Mouse (Mus musculus) intestine, embryonic 14.5 days (tissue): ENCODE measurements at regions not wholly inside any gene's neighbourhood (a gene's known extent, or its start where the extent isn't known, plus 50 kb on each side); places are given as distances from the start of the nearest gene placed in this dataset.

Experiments
- ATAC-seq: fragments of 200-750 bp; cut with Nextera tagmentation; replicated peaks from 2 replicates; pipeline ENCODE4 v1.8.0; 2017; ENCODE audit warnings: low read depth, moderate number of reproducible peaks, moderate TSS enrichment, moderate library complexity; ENCODE audit not compliant: low FRiP score, low TSS enrichment
- DNase-seq: peaks from one replicate; pipeline ENCODE4 v3.0.0-alpha.2; 2018; ENCODE audit warnings: low spot score
- H3K27ac ChIP-seq: fragments of 300-500 bp; sonication (generic); 2 replicates; pipeline ENCODE4 v1.5.1; 2014; ENCODE audit warnings: low read depth, mild to moderate bottlenecking, control low read depth
- H3K27me3 ChIP-seq: fragments of 300-500 bp; sonication (generic); replicated peaks from 2 replicates; pipeline ENCODE4 v1.6.1; 2014; ENCODE audit warnings: low read length, control low read depth; ENCODE audit not compliant: control insufficient read depth, insufficient read depth
- H3K36me3 ChIP-seq: fragments of 300-500 bp; sonication (generic); 2 replicates; pipeline ENCODE4 v1.6.1; 2014; ENCODE audit warnings: low read length, control low read depth; ENCODE audit not compliant: control insufficient read depth, insufficient read depth
- H3K4me1 ChIP-seq: fragments of 300-500 bp; sonication (generic); replicated peaks from 2 replicates; pipeline ENCODE4 v1.6.1; 2014; ENCODE audit warnings: low read length, control low read depth, mixed read lengths; ENCODE audit not compliant: control insufficient read depth, insufficient read depth
- H3K4me2 ChIP-seq: fragments of 300-500 bp; sonication (generic); 2 replicates; pipeline ENCODE4 v1.6.1; 2014; ENCODE audit warnings: low read length
- H3K4me3 ChIP-seq: fragments of 300-500 bp; sonication (generic); 2 replicates; pipeline ENCODE4 v1.5.1; 2014; ENCODE audit warnings: low read depth, low read length, control low read depth, mixed read lengths
- H3K9ac ChIP-seq: fragments of 300-500 bp; sonication (generic); 2 replicates; pipeline ENCODE4 v1.6.1; 2014; ENCODE audit warnings: mild to moderate bottlenecking, low read length
- H3K9me3 ChIP-seq: fragments of 300-500 bp; sonication (generic); 2 replicates; pipeline ENCODE4 v1.6.1; 2016; ENCODE audit warnings: low read length, control low read depth; ENCODE audit not compliant: control insufficient read depth
- WGBS: fragments of 180-500 bp; shearing (Covaris S2); extraction: QIAGEN DNeasy Blood & Tissue Kit; methylation state at CpG from one replicate; pipeline ENCODE4 v1.1.7; 2014; 5-methylcytosine and 5-hydroxymethylcytosine counted together

- H3K27ac ChIP-seq = no peak overlapping the region
- no peaks in the 10 kb centered on the region for H3K36me3 ChIP-seq
- DNase-seq (no peak), ATAC-seq (no peak)
- H3K9me3 ChIP-seq = no peaks in the 10 kb centered on the region
- no peaks in the 10 kb centered on the region for H3K4me1 ChIP-seq
- H3K4me3 ChIP-seq = no peak overlapping the region
- H3K27me3 ChIP-seq = no peaks in the 10 kb centered on the region
- 68% methylated on average over 8 of the region's 8 CpGs for WGBS
- H3K4me2 ChIP-seq = no peak overlapping the region
- H3K9ac ChIP-seq = no peak overlapping the region
These were observed 105.3 kb upstream of the Sgk1 start for GRCm38 (mm10) chr10:21776762-21777080.

DNA sequence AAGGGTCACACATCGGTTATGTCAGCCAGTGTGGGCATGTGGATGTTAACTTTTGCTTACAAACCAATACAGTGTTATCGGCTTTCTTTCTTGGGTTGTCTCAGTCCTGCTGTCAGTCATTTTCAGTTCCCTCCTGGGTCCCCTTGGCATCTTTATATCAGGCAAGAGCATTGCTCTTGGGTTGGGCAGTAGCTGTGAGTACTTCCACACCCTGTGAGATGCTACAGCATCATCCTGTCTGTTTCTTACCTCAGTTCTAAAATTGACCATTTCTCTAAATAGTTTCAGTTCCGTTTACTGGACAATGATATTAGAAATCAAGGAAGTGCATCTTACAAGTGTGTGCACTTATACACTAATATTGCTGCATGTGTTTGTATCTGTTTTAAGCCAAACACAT, 104.9 kb upstream of the Sgk1 start:
- no peaks in the 10 kb centered on the region for H3K27me3 ChIP-seq
- H3K4me3 ChIP-seq = no peak overlapping the region
- no peak overlapping the region for H3K9ac ChIP-seq
- DNase-seq = peak; percentile 38
- H3K9me3 ChIP-seq = no peaks in the 10 kb centered on the region
- WGBS = 83% methylated on average over 3 of the region's 3 CpGs
- no peak overlapping the region for H3K27ac ChIP-seq
- no peaks in the 10 kb centered on the region for H3K4me1 ChIP-seq
- ATAC-seq = no peak
- no peak overlapping the region for H3K4me2 ChIP-seq
- no peaks in the 10 kb centered on the region for H3K36me3 ChIP-seq

GRCm38 (mm10) chr10:21783478-21783877, 98.5 kb upstream of the Sgk1 start:
- Histone ChIP-seq H3K9ac (no peak overlapping the region), H3K27me3 (no peaks in the 10 kb centered on the region), H3K9me3 (no peaks in the 10 kb centered on the region), H3K27ac (no peak overlapping the region), H3K4me2 (no peak overlapping the region), H3K4me3 (no peak overlapping the region), H3K4me1 (no peaks in the 10 kb centered on the region), H3K36me3 (no peaks in the 10 kb centered on the region)
- DNase-seq (no peak), ATAC-seq (no peak)
- 88% methylated on average over 7 of the region's 7 CpGs for WGBS

GRCm38 (mm10) chr10:21785110-21785509, 96.9 kb upstream of the Sgk1 start:
- Histone ChIP-seq H3K36me3 (no peaks in the 10 kb centered on the region), H3K4me2 (no peak overlapping the region), H3K9ac (no peak overlapping the region), H3K4me3 (no peak overlapping the region), H3K4me1 (no peaks in the 10 kb centered on the region), H3K27me3 (no peaks in the 10 kb centered on the region), H3K27ac (no peak overlapping the region), H3K9me3 (no peaks in the 10 kb centered on the region)
- WGBS = 73% methylated on average over 4 of the region's 4 CpGs
- DNase-seq (no peak), ATAC-seq (no peak)

GRCm38 (mm10) chr10:21785785-21786184, 96.2 kb upstream of the Sgk1 start:
- DNase-seq = no peak
- Histone ChIP-seq H3K4me3 (no peak overlapping the region), H3K36me3 (no peaks in the 10 kb centered on the region), H3K27ac (no peak overlapping the region), H3K9me3 (no peaks in the 10 kb centered on the region), H3K9ac (no peak overlapping the region), H3K27me3 (no peaks in the 10 kb centered on the region), H3K4me2 (no peak overlapping the region), H3K4me1 (no peaks in the 10 kb centered on the region)
- WGBS = 60% methylated on average over 5 of the region's 5 CpGs
- ATAC-seq = no peak

DNA sequence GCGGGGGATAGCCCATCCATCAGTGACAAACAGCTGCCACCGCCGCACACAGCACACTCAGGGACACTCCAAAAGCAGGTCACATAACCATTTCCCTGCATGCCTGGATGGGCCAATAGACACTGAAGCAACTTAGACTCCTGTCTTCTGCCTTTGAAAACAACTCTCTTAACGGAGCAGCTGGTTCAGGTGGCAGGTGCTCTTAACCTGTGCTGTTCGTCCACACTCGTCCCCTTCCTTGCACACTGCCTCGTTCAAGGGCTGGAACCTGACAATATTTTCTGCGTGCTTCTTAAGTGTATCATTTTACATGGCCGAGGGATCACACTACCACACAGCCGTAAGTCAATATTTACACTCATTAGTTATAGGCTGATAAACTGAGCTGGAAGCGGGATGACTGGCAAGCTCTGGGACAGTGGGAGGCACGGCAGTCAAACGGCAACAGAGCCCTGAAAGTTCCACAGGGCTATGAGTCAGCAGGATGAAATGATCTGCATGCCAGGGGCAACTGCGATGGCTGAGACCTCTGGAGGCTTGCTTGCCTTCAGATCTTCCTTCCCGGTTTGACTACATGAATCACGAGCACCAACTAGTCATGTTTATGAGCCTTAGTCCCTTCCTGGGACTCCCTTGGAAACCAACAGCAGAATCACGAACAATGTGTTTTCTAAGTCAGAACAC, 92.0 kb upstream of the Sgk1 start:
- 41% methylated on average over 17 of the region's 17 CpGs for WGBS
- Histone ChIP-seq H3K4me3 (no peak overlapping the region), H3K27me3 (no peaks in the 10 kb centered on the region), H3K36me3 (no peaks in the 10 kb centered on the region), H3K4me1 (no peaks in the 10 kb centered on the region), H3K4me2 (no peak overlapping the region; the same call in 1 of the 2 replicates), H3K27ac (no peak overlapping the region), H3K9me3 (no peaks in the 10 kb centered on the region), H3K9ac (no peak overlapping the region)
- DNase-seq (no peak), ATAC-seq (no peak)

- Histone ChIP-seq H3K36me3 (no peaks in the 10 kb centered on the region), H3K9me3 (no peaks in the 10 kb centered on the region), H3K4me2 (no peak overlapping the region), H3K27me3 (no peaks in the 10 kb centered on the region), H3K4me1 (no peaks in the 10 kb centered on the region), H3K27ac (no peak overlapping the region), H3K4me3 (no peak overlapping the region), H3K9ac (no peak overlapping the region)
- no peak for ATAC-seq
- WGBS = 90% methylated on average over 3 of the region's 3 CpGs
- no peak for DNase-seq
These were observed 91.0 kb upstream of the Sgk1 start for GRCm38 (mm10) chr10:21790991-21791390.

DNA sequence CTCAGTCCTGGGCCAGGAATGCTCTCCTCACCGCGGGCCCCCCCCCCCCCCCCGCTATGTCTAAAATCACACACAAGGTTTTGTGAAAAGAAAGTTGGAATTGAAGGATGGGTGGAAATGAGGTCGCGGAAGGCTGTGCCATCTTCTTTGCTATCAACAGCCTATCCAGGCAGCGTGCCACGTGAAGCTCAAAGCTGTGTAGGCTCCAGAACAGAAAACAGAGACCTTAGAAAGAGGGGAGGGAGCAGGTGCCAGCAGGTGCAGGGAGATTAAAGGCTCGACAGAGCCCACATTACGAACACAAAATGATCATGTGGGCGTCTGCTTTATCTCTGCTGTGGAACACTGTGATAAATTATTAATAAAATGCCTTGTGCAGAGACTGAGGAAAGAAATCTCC, 89.6 kb upstream of the Sgk1 start:
- H3K4me2 ChIP-seq = no peak overlapping the region
- no peaks in the 10 kb centered on the region for H3K9me3 ChIP-seq
- DNase-seq (no peak), ATAC-seq (no peak)
- no peak overlapping the region for H3K9ac ChIP-seq
- no peaks in the 10 kb centered on the region for H3K36me3 ChIP-seq
- no peaks in the 10 kb centered on the region for H3K27me3 ChIP-seq
- H3K4me1 ChIP-seq = no peaks in the 10 kb centered on the region
- no peak overlapping the region for H3K4me3 ChIP-seq
- WGBS = 29% methylated on average over 10 of the region's 10 CpGs
- H3K27ac ChIP-seq = no peak overlapping the region

DNA sequence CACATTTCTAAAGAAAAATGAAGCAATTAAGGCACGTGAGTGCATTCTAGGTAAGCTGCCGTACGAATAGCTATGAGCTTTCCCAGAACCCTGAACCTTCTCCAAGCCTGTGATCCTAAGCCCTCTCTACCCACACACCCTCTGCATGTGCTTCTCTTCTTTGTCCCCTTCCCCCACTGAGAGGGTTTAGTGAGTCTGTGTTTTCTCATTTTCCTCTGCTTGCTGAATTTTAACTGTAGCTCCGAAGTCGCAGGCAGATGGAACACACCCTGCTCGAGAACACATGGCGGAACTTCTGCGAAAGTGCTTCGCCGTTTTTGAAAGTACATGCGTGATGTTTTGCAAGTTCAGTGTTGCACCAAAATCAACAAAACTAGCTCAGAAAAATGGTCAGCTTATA, 88.3 kb upstream of the Sgk1 start:
- Histone ChIP-seq H3K9ac (no peak overlapping the region), H3K36me3 (no peaks in the 10 kb centered on the region), H3K9me3 (no peaks in the 10 kb centered on the region), H3K27me3 (no peaks in the 10 kb centered on the region), H3K4me3 (no peak overlapping the region), H3K4me2 (no peak overlapping the region), H3K27ac (no peak overlapping the region), H3K4me1 (no peaks in the 10 kb centered on the region)
- 52% methylated on average over 11 of the region's 11 CpGs for WGBS
- peak; percentile 51 for DNase-seq
- peak; percentile 73 for ATAC-seq
